Mouse (Mus musculus): ENCODE measurements around the gene Parp12. TPM values are rescaled to one million over a fixed set of nuclear protein-coding genes. Genes with fewer than 3 reads are reported as not detected.

Parp12 gene
- polyA plus RNA-seq (2016; fragmentation: Nextera tagmentation; extraction: Ambion mirVana) = 5.9 and 7.0 TPM in 2 replicates

DNA sequence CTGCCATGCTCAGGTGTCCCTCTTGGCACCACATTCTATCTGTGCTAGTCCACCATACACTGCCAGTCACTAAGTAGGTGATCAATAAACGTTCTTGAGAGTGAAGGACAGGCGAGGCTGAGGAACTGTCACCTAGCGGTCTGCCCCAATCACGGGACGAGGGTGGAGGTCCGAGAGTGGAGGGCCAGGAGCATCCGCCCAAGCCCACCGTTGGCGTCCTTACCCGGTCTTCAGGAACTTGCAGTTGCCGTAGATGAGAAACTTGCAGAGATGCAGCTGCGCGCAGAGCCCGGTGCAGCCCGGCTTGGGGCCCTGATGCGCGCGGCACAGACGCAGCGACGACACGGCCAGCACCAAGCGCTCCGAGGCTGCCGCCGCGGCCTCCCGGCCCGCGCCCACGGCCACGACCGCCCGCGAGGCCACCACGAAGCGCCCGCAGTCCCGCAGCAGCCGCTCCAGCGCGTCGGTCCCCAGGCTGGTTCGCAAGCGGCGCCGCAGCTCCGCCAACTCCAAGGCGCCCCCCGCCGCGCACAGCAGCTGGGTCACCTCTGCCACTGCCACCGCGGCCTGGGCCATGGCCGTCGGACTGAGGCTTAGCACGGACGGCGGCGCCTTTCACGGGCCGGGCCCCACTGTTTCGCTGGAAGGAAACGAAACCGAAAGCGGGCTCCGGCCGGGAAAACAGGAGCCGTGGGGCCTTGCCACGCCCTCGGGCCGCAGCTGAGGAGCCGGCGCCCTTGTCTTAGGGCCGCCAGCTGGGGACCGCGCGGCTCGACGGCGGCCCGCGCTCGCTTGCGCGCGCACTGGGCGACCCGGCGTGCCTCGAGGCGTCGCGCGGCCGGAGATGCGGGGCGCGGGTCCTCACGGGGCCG, at the start of gene Parp12:
Gene Parp12, minus strand, starts transcription at position 766 of the 872 bp plus-strand sequence.
- Histone ChIP-seq H3K27me3 (peaks cover 58% of the 10 kb centered on the region), H3K9me3 (peaks cover 8% of the 10 kb centered on the region), H3K4me1 (replicated peaks) (peaks cover 5% of the 10 kb centered on the region; the same call in 1 of the 2 replicates), H3K36me3 (no peaks in the 10 kb centered on the region), H3K4me2 (peak within 1 kb of the TSS; percentile 66), H3K9ac (replicated peaks) (peak within 1 kb of the TSS; percentile 80), H3K27ac (no peak within 1 kb of the TSS), H3K4me3 (replicated peaks) (peak within 1 kb of the TSS; percentile 80)
- peak; percentile 63; the same call in 1 of the 2 replicates for ATAC-seq (ENCODE audit: insufficient number of reproducible peaks, insufficient read depth, low FRiP score, low TSS enrichment, low read depth)
- WGBS = 2% methylated on average over 101 of the region's 101 CpGs

DNA sequence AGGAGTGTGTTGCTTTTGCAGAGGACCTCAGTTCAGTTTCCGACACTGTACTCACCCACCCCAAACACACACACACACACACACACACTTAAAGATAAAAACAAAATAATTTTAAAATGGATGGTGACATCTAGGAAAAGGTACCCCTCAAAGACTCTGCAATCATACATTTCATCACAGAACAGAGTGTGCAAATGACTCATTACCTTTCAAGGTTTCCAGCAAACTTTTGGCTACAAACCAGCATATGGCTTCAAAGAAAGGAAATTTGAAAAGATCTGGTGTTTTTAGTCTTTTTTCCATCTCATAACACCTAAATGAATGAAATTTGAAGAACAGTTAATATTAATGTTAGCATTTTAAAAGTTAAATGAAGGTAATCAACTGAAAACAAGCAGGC, 46.7 kb upstream of the Parp12 start:
- ATAC-seq (ENCODE audit: insufficient number of reproducible peaks, insufficient read depth, low FRiP score, low TSS enrichment, low read depth) = no peak
- H3K27me3 ChIP-seq = no peaks in the 10 kb centered on the region
- no peak overlapping the region for H3K4me3 ChIP-seq (replicated peaks)
- WGBS = 95% methylated on average over 1 of the region's 1 CpGs
- no peak overlapping the region for H3K27ac ChIP-seq
- no peaks in the 10 kb centered on the region for H3K4me1 ChIP-seq (replicated peaks)
- H3K4me2 ChIP-seq = no peak overlapping the region
- H3K9me3 ChIP-seq = no peaks in the 10 kb centered on the region
- H3K36me3 ChIP-seq = peaks cover 51% of the 10 kb centered on the region
- H3K9ac ChIP-seq (replicated peaks) = no peak overlapping the region

DNA sequence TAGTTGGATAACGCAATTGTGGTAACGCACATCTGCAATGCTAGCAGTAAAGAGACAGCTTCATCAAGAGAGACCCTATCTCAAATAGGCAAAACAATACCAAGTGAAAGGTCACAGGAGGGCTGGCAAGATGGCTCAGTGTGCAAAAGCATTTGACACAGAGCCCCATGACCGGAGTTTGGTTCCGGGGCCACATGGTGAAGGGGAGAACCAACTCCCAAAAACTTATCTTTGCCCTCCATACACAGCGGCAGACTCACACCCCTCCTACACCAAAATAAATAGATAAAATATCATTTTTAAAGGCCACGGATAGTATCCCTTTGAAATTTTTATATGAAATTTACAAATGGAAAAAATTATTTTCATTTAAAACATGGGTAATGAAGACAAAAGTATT, 43.8 kb upstream of the Parp12 start:
- H3K27me3 ChIP-seq = no peaks in the 10 kb centered on the region
- no peak overlapping the region for H3K4me2 ChIP-seq
- no peak overlapping the region for H3K4me3 ChIP-seq (replicated peaks)
- no peak overlapping the region for H3K9ac ChIP-seq (replicated peaks)
- H3K27ac ChIP-seq = no peak overlapping the region
- no peaks in the 10 kb centered on the region for H3K4me1 ChIP-seq (replicated peaks)
- peaks cover 38% of the 10 kb centered on the region for H3K36me3 ChIP-seq
- 96% methylated on average over 6 of the region's 6 CpGs for WGBS
- no peaks in the 10 kb centered on the region for H3K9me3 ChIP-seq
- ATAC-seq (ENCODE audit: insufficient number of reproducible peaks, insufficient read depth, low FRiP score, low TSS enrichment, low read depth) = no peak

DNA sequence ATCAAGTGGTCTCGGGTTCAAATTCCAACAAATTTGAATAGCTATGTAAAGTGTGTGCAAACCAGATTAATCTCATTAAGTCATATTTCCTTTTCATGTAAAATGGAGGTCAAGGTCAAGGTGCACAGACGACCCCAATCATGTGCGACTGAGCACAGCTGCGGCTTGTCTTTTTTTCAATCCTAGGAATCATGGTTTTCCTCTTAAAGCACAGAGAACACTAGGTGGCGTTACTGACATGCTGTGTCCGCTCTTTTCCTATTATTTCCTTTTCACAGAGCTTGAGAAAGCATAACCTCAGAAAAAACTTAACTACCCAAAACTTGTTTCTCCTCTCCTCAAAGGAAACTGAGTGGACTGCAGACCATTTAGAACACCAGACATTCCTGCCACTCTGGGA, 27.9 kb upstream of the Parp12 start:
- Histone ChIP-seq H3K9ac (replicated peaks) (no peak overlapping the region), H3K27me3 (no peaks in the 10 kb centered on the region), H3K9me3 (no peaks in the 10 kb centered on the region), H3K4me1 (replicated peaks) (no peaks in the 10 kb centered on the region), H3K4me2 (no peak overlapping the region), H3K36me3 (peaks cover 80% of the 10 kb centered on the region), H3K4me3 (replicated peaks) (no peak overlapping the region), H3K27ac (no peak overlapping the region)
- WGBS = 58% methylated on average over 6 of the region's 6 CpGs
- ATAC-seq (ENCODE audit: insufficient number of reproducible peaks, insufficient read depth, low FRiP score, low TSS enrichment, low read depth) = no peak

DNA sequence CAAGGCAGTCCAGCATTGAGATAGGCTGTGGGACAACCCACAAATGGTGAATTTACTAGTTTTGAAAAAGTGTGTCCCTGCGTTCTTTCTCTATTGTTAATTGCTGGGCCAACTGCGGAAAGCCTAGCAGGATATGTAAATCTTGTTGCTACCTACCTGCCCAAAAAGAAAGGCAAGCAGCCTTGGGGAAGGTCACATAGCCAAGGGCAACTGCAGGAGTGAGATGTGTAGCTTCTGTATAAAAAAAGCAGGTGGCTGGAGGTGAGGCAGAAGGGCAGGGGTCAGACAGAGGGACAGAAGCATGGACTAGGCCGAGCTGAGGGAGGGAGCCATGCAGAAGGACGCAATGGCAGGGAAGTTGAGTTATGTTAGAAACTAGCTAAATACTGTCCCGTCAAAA, 14.4 kb upstream of the Parp12 start:
- 58% methylated on average over 5 of the region's 5 CpGs for WGBS
- no peak overlapping the region for H3K9ac ChIP-seq (replicated peaks)
- ATAC-seq (ENCODE audit: insufficient number of reproducible peaks, insufficient read depth, low FRiP score, low TSS enrichment, low read depth) = no peak
- no peaks in the 10 kb centered on the region for H3K27me3 ChIP-seq
- no peaks in the 10 kb centered on the region for H3K4me1 ChIP-seq (replicated peaks)
- peaks cover 26% of the 10 kb centered on the region for H3K36me3 ChIP-seq
- no peak overlapping the region for H3K4me3 ChIP-seq (replicated peaks)
- no peak overlapping the region for H3K27ac ChIP-seq
- peaks cover 2% of the 10 kb centered on the region; the same call in 1 of the 2 replicates for H3K9me3 ChIP-seq
- H3K4me2 ChIP-seq = no peak overlapping the region

DNA sequence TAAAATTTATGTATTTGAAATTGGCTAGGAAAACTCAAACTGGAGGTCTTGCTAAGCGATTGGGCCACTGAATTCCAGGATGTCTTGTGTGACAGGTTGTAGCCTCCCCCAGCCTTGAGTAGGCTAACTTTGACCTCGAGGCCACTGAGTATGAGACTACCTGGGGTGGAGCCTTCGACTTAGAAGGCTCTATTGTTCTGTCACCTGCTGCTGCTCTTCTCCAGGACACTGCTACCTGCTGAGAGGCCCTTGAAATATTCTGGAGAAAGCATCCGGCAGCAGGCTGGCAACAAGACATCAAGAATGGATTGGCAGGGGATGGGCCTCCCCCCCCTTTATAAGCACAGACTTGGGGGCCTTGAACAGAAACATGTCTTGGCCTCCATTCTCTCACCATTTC, 13.3 kb upstream of the Parp12 start:
- Histone ChIP-seq H3K4me3 (replicated peaks) (no peak overlapping the region), H3K9ac (replicated peaks) (no peak overlapping the region), H3K4me2 (no peak overlapping the region), H3K27me3 (no peaks in the 10 kb centered on the region), H3K9me3 (peaks cover 6% of the 10 kb centered on the region; the same call in 1 of the 2 replicates), H3K27ac (no peak overlapping the region), H3K36me3 (peaks cover 26% of the 10 kb centered on the region), H3K4me1 (replicated peaks) (no peaks in the 10 kb centered on the region)
- WGBS = 52% methylated on average over 4 of the region's 4 CpGs
- ATAC-seq (ENCODE audit: insufficient number of reproducible peaks, insufficient read depth, low FRiP score, low TSS enrichment, low read depth) = no peak

DNA sequence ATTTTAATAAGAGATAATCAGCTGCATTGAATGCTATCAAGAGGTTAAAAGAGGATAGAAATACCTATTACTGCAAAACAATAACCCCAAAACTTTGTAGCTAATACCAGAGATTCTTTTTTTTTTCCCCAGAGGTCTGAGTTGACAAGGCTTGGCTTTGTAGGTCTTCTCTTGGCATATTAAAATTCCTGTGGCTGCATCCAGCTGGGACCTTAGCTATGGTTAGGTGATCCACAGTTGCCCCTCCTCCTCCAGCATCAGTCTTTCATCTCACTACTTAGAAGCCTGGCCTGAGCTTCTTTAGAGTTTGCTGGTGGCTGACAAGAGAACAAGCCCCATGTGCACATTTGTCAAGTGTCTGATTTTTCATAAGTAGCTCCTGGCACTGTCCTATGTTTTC, 6.6 kb upstream of the Parp12 start:
- Histone ChIP-seq H3K4me3 (replicated peaks) (no peak overlapping the region), H3K9ac (replicated peaks) (no peak overlapping the region), H3K4me1 (replicated peaks) (no peaks in the 10 kb centered on the region), H3K9me3 (peaks cover 6% of the 10 kb centered on the region; the same call in 1 of the 2 replicates), H3K27me3 (peaks cover 6% of the 10 kb centered on the region), H3K36me3 (no peaks in the 10 kb centered on the region), H3K4me2 (no peak overlapping the region), H3K27ac (no peak overlapping the region)
- ATAC-seq (ENCODE audit: insufficient number of reproducible peaks, insufficient read depth, low FRiP score, low TSS enrichment, low read depth) = no peak

DNA sequence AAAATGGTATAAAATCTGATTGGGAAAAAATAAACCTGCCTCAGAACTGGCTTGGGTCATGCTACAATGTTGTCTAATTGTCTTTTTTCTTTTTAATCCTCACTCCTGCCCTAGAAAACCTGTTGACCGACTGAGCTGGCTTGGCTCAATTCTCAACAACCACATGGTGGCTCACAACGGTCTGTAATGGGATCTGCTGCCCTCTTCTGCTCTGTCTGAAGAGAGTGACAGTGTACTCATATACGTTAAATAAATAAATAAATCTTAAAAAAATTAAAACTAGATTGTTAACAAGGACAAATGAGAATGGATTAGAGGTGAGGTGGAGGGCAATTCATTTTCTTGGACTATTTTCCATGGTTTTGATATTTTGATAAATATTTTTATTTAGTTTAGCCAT, 2.5 kb upstream of the Parp12 start:
- H3K9ac ChIP-seq (replicated peaks) = no peak overlapping the region
- no peaks in the 10 kb centered on the region for H3K36me3 ChIP-seq
- H3K4me2 ChIP-seq = no peak overlapping the region
- H3K9me3 ChIP-seq = peaks cover 8% of the 10 kb centered on the region
- peaks cover 46% of the 10 kb centered on the region for H3K27me3 ChIP-seq
- H3K4me3 ChIP-seq (replicated peaks) = no peak overlapping the region
- H3K4me1 ChIP-seq (replicated peaks) = peaks cover 5% of the 10 kb centered on the region; the same call in 1 of the 2 replicates
- H3K27ac ChIP-seq = no peak overlapping the region
- WGBS = 65% methylated on average over 3 of the region's 3 CpGs
- ATAC-seq (ENCODE audit: insufficient number of reproducible peaks, insufficient read depth, low FRiP score, low TSS enrichment, low read depth) = no peak

DNA sequence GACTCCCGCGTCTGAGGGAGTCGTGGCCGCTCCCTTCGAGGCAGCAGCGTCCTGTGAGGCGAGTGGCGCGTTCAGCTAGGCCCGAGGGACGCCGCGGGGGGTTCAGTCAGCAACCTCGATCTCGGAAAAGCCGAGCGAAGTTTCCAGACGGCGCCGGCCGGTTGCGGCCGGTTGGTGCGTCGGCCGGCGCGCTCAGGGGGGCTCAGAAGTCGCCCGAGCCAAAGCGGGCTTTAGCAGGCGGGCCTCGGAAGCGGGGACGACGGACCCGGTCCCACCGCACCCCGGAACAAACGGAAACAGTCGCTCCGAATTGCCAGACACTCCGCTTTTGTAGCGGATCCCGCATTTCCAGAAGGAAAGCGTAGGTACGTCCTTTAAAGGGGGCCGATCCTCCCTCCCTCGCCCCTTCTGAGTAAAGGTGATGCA, 320 bp upstream of the Parp12 start:
- peak overlapping the region; percentile 80 for H3K9ac ChIP-seq (replicated peaks)
- no peak overlapping the region for H3K27ac ChIP-seq
- H3K4me3 ChIP-seq (replicated peaks) = peak overlapping the region; percentile 80
- no peak for ATAC-seq (ENCODE audit: insufficient number of reproducible peaks, insufficient read depth, low FRiP score, low TSS enrichment, low read depth)
- peak overlapping the region; percentile 66 for H3K4me2 ChIP-seq
- peaks cover 5% of the 10 kb centered on the region; the same call in 1 of the 2 replicates for H3K4me1 ChIP-seq (replicated peaks)
- 12% methylated on average over 49 of the region's 49 CpGs for WGBS
- H3K9me3 ChIP-seq = peaks cover 8% of the 10 kb centered on the region
- H3K27me3 ChIP-seq = peaks cover 58% of the 10 kb centered on the region
- H3K36me3 ChIP-seq = no peaks in the 10 kb centered on the region

DNA sequence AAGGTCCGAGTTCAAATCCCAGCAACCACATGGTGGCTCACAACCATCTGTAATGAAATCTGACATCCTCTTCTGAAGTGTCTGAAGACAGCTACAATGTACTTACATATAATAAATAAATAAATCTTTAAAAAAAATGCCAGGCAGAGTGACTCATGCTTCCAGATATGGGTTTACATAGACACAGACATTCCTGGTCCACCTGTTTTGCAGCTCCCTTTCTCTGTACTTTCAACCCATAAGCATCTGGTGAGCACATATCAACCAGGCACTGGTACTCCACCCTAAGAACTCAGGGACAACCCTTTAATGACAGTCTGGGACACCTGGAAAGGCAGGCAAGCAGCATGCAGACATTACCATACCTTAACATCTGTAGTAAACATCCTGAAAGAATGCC, 2.7 kb downstream of the Parp12 start:
- Histone ChIP-seq H3K9me3 (peaks cover 8% of the 10 kb centered on the region), H3K36me3 (no peaks in the 10 kb centered on the region), H3K4me3 (replicated peaks) (no peak overlapping the region), H3K9ac (replicated peaks) (no peak overlapping the region), H3K4me2 (no peak overlapping the region), H3K27me3 (peaks cover 58% of the 10 kb centered on the region), H3K27ac (no peak overlapping the region), H3K4me1 (replicated peaks) (peaks cover 5% of the 10 kb centered on the region; the same call in 1 of the 2 replicates)
- ATAC-seq (ENCODE audit: insufficient number of reproducible peaks, insufficient read depth, low FRiP score, low TSS enrichment, low read depth) = no peak
- 72% methylated on average over 1 of the region's 1 CpGs for WGBS

DNA sequence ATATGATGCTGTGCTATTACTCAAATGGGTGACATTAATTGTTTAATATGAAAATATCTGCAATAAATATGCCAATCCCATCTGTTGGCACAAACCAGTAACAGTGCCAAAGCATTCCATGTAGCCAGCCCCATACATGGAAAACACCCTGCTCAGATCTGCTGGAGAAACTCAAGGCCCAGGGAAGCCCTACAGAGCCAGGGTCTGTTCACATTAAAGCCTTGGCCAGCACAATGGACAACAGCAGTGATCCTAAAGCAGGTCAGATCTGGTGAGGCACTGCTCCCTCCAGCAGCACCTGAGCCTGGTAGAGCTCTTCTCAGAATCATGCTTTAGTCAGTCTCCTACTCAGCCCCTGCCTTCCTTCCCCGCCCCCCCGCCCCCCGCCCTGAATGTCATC, 5.0 kb downstream of the Parp12 start:
- H3K4me1 ChIP-seq (replicated peaks) = peaks cover 5% of the 10 kb centered on the region; the same call in 1 of the 2 replicates
- no peak for ATAC-seq (ENCODE audit: insufficient number of reproducible peaks, insufficient read depth, low FRiP score, low TSS enrichment, low read depth)
- no peaks in the 10 kb centered on the region for H3K9me3 ChIP-seq
- H3K27ac ChIP-seq = no peak overlapping the region
- peaks cover 37% of the 10 kb centered on the region for H3K27me3 ChIP-seq
- H3K36me3 ChIP-seq = no peaks in the 10 kb centered on the region
- WGBS = 76% methylated on average over 3 of the region's 3 CpGs
- H3K4me3 ChIP-seq (replicated peaks) = no peak overlapping the region
- no peak overlapping the region for H3K4me2 ChIP-seq
- no peak overlapping the region for H3K9ac ChIP-seq (replicated peaks)
